Mouse (Mus musculus) thymus, adult 18-20 months (tissue): ENCODE measurements around the gene Cpd.

Experiments
- DNase-seq, 2 experiments: peaks; one replicate each; pipeline ENCODE4 v3.0.0; 2022; ENCODE audit warnings: mixed read lengths in 2 of 2

Cpd gene

DNA sequence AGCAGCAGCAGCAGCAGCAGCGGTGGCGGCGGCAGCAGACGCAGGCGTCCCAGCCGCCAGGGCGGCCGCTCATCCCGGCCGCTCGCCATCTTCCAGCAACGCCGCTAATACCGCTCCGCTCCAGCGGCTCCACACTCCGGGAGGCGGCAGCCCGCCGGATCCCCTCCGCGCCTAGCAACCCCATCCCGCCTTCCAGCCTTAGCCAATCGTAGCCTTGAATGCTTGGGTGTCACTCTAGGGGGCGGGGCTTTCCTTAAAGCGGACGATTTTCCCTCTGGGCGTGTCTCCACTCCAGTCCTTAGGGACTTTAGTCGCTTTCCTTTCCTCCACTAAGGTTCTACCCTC is at the start of gene Cpd:
TSS of gene Cpd (minus strand) at position 141 of the 345 bp plus-strand sequence.
- DNase-seq, result peak; percentile 74 to 79

DNA sequence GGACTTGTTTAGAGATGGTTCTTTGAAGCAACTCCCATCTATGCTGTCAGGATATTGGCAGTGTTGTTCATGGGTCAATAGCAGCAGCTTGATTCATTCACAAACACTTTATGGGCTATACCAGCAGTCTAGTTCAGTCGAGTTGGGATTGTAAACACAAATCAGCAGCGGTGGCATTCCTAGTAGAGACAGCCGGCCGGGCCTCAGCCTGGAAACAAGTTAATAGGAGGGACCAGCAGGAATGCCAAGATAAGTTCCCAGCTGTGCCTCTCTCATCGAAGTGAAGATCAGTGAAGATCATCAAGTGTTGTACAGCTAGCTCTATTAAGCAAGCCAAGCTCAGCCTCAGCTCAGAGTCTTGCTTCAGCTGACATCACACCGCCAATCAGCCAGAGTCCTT is 49.5 kb upstream of the Cpd start:
- DNase-seq, result no peak

GRCm38 (mm10) chr11:76894240-76894639 is 47.4 kb upstream of the Cpd start:
- no peak for DNase-seq

- no peak for DNase-seq
Observed at GRCm38 (mm10) chr11:76893570-76893969, 46.8 kb upstream of the Cpd start.

- no peak for DNase-seq
Observed at GRCm38 (mm10) chr11:76892972-76893371, 46.2 kb upstream of the Cpd start.

DNA sequence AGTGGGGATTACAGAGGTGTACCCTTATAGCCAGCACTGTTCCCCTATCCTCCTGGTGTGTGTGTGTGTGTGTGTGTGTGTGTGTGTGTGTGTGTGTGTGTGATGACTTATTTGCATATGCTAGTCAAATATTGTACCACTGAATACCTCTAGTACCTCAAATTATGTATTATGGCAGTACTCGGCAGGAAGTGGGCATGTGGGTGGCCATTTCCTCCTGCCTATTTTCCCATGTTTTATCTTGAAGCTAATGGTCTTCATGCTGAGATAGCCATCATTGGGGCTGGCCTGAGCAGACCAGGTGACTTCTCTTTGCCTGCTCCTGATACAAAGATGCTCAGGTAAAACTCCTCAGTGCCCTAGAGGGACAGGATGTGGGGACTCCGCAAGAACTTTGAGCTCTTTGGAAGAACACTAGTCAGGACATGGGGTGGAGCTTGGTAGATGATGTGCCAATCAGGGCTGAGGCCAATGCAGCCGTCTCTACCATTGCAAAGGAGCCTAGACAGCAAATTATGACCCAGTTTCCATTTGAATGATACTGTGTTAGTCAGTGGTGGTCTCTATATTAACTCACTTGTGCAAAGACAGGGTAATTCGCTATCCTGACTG is 45.0 kb upstream of the Cpd start:
- no peak for DNase-seq

- no peak for DNase-seq
Observed at GRCm38 (mm10) chr11:76891171-76891570, 44.4 kb upstream of the Cpd start.

DNA sequence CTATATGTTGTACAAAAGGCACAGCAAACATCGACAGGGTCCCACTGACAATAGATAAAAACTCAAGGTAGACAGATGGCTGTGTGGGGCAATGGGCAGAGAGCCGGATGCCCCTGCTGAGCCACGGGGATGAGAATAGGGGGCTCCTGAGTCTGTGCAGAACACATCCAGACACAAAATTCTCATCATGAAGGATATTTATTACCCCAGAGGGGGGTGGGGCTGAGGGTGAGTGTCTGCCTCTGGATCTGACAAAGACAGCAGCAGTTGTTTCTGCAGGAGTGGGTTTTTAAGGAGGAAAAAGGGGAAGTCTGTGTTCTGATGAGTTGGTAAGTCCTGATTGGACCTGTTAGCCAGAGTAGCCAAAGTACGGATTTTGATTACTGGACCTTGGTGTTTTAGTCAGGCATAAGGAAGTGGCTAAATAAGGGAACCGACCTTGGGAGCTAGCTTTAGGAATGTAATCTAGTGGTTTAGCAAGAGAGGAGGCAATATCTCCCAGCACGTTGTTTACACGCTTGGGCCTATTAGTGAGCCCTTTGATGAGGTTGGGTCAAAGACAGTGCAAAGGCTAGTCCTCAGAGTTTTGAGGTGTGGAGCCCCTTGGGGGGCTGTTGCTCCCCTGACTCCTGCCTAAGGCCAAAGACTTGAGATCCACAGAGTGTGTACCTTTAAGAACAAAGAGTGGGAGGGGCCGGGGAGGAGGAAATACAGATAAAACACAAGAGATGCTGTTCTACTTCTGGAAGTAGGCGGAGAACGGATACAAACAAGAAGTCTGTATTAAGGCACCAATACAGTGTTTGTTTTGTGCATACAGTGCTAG is 42.7 kb upstream of the Cpd start:
- DNase-seq, result peak in 1 of 2 experiments; percentile 20

GRCm38 (mm10) chr11:76884451-76884850 is 37.6 kb upstream of the Cpd start:
- no peak for DNase-seq

DNA sequence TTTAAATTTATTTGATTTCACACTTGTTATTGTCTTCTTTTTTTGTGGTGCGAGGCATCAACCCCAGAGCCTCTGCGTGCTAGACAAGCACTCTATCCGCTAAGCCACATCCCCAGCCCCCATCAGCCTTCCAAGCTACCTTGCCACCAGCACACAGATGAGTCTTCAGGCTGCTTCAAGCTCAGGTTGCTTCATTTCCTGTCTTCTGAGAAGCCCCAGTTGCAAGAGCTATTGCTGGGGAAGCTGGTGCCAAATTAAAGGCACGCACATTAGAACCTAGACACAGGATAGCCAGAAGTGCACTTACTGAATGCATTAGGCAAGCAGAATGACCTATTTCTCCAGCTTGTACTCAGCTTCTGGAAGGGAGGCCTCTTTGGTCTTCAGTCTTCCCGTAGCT is 33.0 kb upstream of the Cpd start:
- peak; percentile 16 to 28 for DNase-seq

DNA sequence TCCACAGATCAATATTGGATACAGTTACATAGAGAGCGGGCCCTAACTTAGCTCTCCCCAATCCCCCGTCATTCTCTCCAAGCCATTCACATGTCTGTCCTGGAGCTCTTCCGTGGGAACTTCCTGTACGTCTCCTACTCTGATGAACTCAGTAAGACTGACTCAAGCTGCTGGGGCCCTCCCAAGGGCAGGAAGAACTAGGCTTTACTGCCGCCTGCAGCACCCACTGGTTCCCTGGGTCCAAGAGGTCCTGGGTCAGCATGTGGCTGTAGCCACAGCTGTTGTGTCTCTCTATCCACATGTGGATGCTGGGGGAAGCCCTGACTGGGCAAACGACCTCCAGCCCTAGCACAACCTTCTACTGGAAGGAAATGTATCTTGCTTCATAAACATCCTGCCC is 27.9 kb upstream of the Cpd start:
- DNase-seq, result no peak

DNA sequence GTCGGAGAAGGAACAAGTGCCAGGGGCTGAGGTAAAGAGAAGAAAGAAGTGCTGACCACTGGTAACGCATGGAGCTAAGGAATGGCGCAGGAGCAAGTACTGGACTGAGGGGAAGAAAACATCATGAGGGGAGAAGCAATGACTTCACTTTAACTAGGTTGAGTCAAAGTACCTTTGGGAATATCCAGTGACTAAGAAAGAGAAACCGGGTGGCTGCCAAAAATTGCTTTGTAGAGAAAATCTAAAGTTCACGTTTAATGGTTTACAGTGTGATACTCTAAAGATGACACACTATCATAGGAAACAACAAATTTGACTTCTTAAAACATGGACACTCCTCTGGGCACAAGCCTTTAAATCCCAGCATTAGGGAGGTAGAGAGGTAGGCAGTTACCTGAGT is 27.0 kb upstream of the Cpd start:
- DNase-seq, result no peak

- no peak for DNase-seq
Observed at GRCm38 (mm10) chr11:76872556-76873234, 25.9 kb upstream of the Cpd start.

DNA sequence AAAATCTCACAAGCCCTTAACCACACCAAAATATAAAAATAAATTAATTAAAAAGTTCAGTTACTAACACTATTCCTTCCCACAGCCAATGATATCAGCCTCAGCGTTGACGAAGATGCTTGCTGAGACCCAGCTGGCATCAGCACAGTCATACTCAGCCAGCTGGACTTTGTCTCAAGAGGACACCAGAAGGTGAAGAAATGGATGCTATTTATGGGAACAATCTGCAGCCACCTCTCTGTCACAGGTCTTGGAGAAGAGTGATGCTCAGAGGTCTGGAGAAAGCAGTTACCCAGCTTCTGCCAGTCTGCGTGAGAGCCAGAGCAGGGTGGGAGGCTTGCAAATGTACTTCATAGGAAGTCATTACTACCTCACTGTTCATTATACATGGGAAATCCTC is 14.4 kb upstream of the Cpd start:
- no peak for DNase-seq

GRCm38 (mm10) chr11:76859261-76859660 is 12.4 kb upstream of the Cpd start:
- no peak for DNase-seq

DNA sequence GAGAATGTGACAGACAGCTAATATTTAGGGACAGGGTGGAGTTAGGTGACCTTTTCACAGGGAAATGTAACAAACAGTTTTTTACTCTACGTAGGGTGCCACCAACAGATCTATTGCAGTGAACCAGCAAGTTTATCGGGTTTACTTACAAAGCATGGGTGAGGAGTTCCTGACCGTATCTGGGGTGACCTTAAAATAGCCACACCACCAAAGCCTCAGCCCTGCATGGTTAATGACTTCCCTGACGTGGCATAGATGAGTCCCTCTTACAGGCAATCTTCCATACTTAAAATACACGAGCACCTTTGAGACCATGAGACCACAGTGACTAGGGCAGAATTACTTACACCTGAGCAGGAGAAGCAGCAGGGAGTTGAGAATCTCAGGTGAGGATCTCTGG is 12.0 kb upstream of the Cpd start:
- no peak for DNase-seq

DNA sequence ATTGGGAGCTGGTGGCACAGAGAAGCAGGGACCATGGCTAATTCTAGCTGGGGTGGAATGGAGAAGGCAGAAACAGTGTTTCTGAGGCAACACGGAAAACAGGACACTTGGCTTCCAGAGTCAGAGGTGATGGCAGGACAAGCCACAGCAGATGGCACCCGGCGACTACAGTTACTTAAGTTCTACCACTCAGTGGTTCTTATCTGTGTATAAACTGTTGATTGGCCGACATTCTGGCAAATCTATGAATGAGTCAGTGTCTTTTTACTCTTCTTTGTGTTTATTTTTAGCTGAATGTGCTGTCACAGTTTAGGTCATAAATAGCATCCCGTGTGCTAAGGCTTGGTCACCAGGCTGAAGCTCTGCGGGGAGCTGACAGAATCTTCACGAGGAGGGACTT is 10.3 kb upstream of the Cpd start:
- DNase-seq, result no peak

DNA sequence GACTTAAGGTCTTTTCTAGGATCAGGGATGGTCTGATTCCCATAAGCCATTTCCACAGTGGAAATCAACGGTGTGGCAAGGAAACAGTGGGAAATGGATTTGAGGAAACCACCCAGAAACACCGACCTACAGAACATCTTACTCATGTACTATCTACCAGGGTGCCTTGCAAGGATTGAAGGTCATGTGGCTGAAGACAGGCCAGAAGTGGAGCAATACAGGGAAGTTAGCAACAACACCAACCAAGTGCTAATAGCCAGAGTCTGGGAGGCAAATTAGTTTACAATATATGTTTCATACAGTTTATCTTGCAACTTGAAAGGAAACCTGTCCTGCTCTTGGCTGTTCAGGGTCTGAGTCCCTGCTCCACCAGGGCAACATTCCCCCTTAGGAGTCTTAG is 9.8 kb upstream of the Cpd start:
- DNase-seq, result no peak

DNA sequence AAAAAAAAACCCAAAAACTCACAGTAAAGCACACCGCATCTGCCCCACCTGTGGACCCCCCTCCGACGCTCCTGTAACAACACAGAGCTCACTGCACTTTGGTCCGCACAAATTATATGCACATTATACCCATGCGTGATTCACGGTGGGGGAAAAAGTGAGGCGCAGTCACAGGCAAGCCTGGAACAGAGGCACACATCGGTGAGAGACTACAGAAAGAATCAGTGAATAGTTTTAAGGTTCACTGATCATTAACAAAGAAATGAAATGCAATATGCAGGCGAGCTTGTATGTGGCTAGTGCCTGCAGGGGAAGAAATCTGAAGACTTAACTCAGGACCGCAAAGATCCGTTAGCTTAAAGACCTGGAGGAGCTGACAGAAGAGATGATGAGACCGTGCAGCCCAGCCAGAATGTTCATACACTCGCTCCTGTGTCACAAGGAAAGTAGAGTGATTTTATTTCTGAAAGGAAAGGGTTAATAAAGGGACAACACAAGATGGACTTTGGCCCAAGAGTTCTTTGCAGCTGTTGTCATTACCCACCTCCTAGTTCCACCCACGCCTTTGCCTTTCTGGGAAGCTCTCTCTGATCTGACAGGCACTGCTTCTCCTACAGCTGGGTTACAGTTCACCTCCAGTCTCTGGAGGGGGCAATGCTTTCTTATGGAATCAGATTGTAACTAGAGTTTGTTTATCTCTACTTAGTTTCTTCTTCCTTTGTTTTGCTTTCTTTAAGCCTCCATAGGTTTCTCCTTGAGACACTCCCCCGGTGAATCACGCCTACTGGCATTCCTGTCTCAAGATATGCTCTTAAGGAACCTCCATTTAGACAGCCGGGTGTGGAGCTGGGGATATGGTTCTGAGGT is 7.9 kb upstream of the Cpd start:
- DNase-seq, result no peak

DNA sequence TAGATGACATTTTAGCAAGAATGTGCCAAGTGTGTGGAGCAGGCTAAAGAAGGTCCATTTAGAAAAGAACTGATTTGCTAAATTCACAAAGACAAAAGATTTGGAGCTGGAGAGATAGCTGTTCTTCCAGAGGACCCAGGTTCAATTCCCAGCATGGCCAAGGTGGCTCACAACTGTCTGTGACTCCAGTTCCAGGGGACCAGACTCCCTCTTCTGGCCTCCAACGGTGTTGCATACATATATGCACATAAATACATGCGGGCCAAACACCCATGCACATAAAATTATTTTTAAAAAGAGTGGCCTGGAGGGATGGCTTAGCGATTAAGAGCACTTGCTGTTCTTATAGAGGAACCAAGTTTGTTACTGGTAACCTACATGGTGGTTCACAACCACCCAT is 4.7 kb upstream of the Cpd start:
- DNase-seq, result no peak

DNA sequence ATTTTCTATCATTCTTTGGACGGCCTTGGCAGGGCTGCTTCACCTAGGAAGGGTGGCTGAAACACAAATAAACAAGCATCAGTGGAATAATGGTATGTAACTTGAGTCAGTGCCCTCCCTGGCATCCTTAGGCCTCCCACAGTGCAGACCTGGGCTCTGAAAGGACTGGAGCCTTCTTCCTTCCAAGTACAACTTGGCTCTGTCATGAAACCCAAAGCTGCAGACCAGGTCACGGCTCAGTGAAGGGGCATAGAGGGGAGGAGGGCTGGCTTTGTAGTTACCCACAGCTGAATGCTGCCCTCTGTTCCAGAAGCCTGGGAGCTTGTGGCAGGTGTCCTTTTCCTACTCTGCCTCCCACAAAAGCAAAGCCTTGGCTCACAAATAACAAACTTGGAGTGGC is 2.8 kb upstream of the Cpd start:
- no peak for DNase-seq

DNA sequence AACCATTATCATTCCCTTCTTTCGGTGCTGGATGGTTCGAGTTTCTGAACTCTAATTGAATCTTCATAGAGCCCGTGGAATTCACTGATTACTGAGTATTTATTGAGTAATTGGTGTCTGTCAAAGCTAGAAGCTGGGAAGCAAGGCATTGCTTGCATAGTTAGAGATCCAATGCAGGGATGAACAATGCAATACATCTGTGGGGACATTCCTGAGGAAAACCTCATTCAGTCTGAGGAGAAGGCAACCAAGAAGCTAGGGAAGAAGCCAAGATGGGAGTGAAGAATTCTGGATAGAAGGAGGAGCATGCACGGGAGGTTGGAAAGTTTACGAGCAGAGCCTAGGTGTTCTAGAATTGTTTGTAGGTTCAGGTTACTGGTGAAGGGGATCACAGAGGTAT is 1.3 kb upstream of the Cpd start:
- DNase-seq, result no peak

DNA sequence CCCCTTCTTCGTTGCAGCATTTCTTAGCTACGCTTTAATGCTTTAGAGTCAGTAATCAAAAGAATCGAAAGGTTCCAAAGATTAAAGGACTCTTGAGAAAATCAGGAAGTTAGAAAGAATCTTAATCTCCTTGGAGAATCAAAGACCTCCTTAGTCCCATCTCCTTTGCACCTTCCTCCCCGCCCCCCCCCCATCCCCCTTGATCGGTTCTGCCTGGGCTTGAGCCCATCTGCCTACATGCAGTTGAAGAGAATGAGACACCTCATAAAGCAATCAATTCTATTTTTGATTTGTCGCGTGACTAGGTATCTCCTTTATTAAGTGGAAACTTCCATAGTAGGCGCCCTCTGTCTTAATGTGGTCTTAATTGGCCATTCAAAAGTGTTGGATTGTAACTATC is 536 bp upstream of the Cpd start:
- no peak for DNase-seq
